Mouse (Mus musculus): ENCODE measurements around the gene Prdm11. TPM values are rescaled to one million over a fixed set of nuclear protein-coding genes. Genes with fewer than 3 reads are reported as not detected.

The Prdm11 gene
- polyA plus RNA-seq, 1 experiment from 2014 or later = 3.2 TPM

- Histone ChIP-seq H3K4me2 (no peak overlapping the region), H3K9me3 (replicated peaks) (no peaks in the 10 kb centered on the region), H3K27ac (replicated peaks) (no peak overlapping the region), H3K4me1 (no peaks in the 10 kb centered on the region), H3K4me3 (replicated peaks) (no peak overlapping the region), H3K36me3 (peaks cover 9% of the 10 kb centered on the region; the same call in 1 of the 2 replicates), H3K27me3 (replicated peaks) (no peaks in the 10 kb centered on the region), H3K9ac (replicated peaks) (no peak overlapping the region)
- ATAC-seq (ENCODE audit: low FRiP score) = no peak
- WGBS = 30% methylated on average over 4 of the region's 4 CpGs
These were observed 40.9 kb downstream of the Prdm11 start for GRCm38 (mm10) chr2:93005028-93005427.

- Histone ChIP-seq H3K4me1 (peaks cover 16% of the 10 kb centered on the region), H3K4me3 (replicated peaks) (no peak overlapping the region), H3K9ac (replicated peaks) (no peak overlapping the region), H3K27me3 (replicated peaks) (no peaks in the 10 kb centered on the region), H3K4me2 (no peak overlapping the region), H3K9me3 (replicated peaks) (no peaks in the 10 kb centered on the region), H3K27ac (replicated peaks) (no peak overlapping the region), H3K36me3 (peaks cover 23% of the 10 kb centered on the region; the same call in 1 of the 2 replicates)
- 95% methylated on average over 5 of the region's 5 CpGs for whole genome bisulfite sequencing
- ATAC-seq (ENCODE audit: low FRiP score) = no peak
These were observed 54.0 kb downstream of the Prdm11 start for GRCm38 (mm10) chr2:92991976-92992375.

- H3K9me3 ChIP-seq (replicated peaks) = no peaks in the 10 kb centered on the region
- H3K4me2 ChIP-seq = no peak overlapping the region
- 86% methylated on average over 9 of the region's 9 CpGs for WGBS
- ATAC-seq (ENCODE audit: low FRiP score) = no peak
- no peak overlapping the region for H3K27ac ChIP-seq (replicated peaks)
- peaks cover 16% of the 10 kb centered on the region for H3K4me1 ChIP-seq
- no peak overlapping the region for H3K9ac ChIP-seq (replicated peaks)
- no peak overlapping the region for H3K4me3 ChIP-seq (replicated peaks)
- H3K27me3 ChIP-seq (replicated peaks) = no peaks in the 10 kb centered on the region
- H3K36me3 ChIP-seq = peaks cover 29% of the 10 kb centered on the region; the same call in 1 of the 2 replicates
These were observed 56.4 kb downstream of the Prdm11 start for GRCm38 (mm10) chr2:92989593-92989992.

- H3K27me3 ChIP-seq (replicated peaks) = no peaks in the 10 kb centered on the region
- H3K9ac ChIP-seq (replicated peaks) = no peak overlapping the region
- H3K36me3 ChIP-seq = peaks cover 29% of the 10 kb centered on the region
- peak overlapping the region; percentile 58 for H3K27ac ChIP-seq (replicated peaks)
- peaks cover 16% of the 10 kb centered on the region for H3K4me1 ChIP-seq
- no peaks in the 10 kb centered on the region for H3K9me3 ChIP-seq (replicated peaks)
- H3K4me3 ChIP-seq (replicated peaks) = no peak overlapping the region
- WGBS = 19% methylated on average over 19 of the region's 19 CpGs
- peak; percentile 81 for ATAC-seq (ENCODE audit: low FRiP score)
- peak overlapping the region; percentile 11 for H3K4me2 ChIP-seq
These were observed 57.9 kb downstream of the Prdm11 start for GRCm38 (mm10) chr2:92987901-92988631.

- no peak overlapping the region for H3K4me3 ChIP-seq (replicated peaks)
- 93% methylated on average over 7 of the region's 7 CpGs for WGBS
- H3K9me3 ChIP-seq (replicated peaks) = no peaks in the 10 kb centered on the region
- peaks cover 16% of the 10 kb centered on the region for H3K4me1 ChIP-seq
- no peak for ATAC-seq (ENCODE audit: low FRiP score)
- no peak overlapping the region for H3K9ac ChIP-seq (replicated peaks)
- no peak overlapping the region for H3K4me2 ChIP-seq
- H3K27ac ChIP-seq (replicated peaks) = no peak overlapping the region
- H3K27me3 ChIP-seq (replicated peaks) = no peaks in the 10 kb centered on the region
- peaks cover 21% of the 10 kb centered on the region for H3K36me3 ChIP-seq
These were observed 58.8 kb downstream of the Prdm11 start for GRCm38 (mm10) chr2:92987108-92987618.

GRCm38 (mm10) chr2:92985600-92985999, 60.4 kb downstream of the Prdm11 start:
- Histone ChIP-seq H3K27me3 (replicated peaks) (no peaks in the 10 kb centered on the region), H3K27ac (replicated peaks) (no peak overlapping the region), H3K9ac (replicated peaks) (no peak overlapping the region), H3K4me2 (no peak overlapping the region), H3K4me3 (replicated peaks) (no peak overlapping the region), H3K4me1 (peaks cover 16% of the 10 kb centered on the region), H3K9me3 (replicated peaks) (no peaks in the 10 kb centered on the region), H3K36me3 (peaks cover 12% of the 10 kb centered on the region)
- WGBS = 68% methylated on average over 7 of the region's 7 CpGs
- no peak for ATAC-seq (ENCODE audit: low FRiP score)

- H3K9ac ChIP-seq (replicated peaks) = no peak overlapping the region
- H3K4me1 ChIP-seq = peaks cover 16% of the 10 kb centered on the region
- H3K36me3 ChIP-seq = peaks cover 14% of the 10 kb centered on the region
- ATAC-seq (ENCODE audit: low FRiP score) = no peak
- WGBS = 100% methylated on average over 2 of the region's 2 CpGs
- H3K4me3 ChIP-seq (replicated peaks) = no peak overlapping the region
- no peak overlapping the region for H3K4me2 ChIP-seq
- no peak overlapping the region for H3K27ac ChIP-seq (replicated peaks)
- H3K9me3 ChIP-seq (replicated peaks) = no peaks in the 10 kb centered on the region
- H3K27me3 ChIP-seq (replicated peaks) = no peaks in the 10 kb centered on the region
These were observed 60.8 kb downstream of the Prdm11 start for GRCm38 (mm10) chr2:92985171-92985570.

GRCm38 (mm10) chr2:92984321-92985108, 61.5 kb downstream of the Prdm11 start:
- Histone ChIP-seq H3K9me3 (replicated peaks) (no peaks in the 10 kb centered on the region), H3K9ac (replicated peaks) (no peak overlapping the region), H3K27ac (replicated peaks) (no peak overlapping the region), H3K36me3 (peaks cover 20% of the 10 kb centered on the region), H3K4me2 (no peak overlapping the region), H3K4me1 (peaks cover 16% of the 10 kb centered on the region), H3K4me3 (replicated peaks) (no peak overlapping the region), H3K27me3 (replicated peaks) (no peaks in the 10 kb centered on the region)
- WGBS = 86% methylated on average over 7 of the region's 7 CpGs
- ATAC-seq (ENCODE audit: low FRiP score) = no peak

- no peak overlapping the region for H3K4me3 ChIP-seq (replicated peaks)
- no peak overlapping the region for H3K4me2 ChIP-seq
- no peak for ATAC-seq (ENCODE audit: low FRiP score)
- H3K27me3 ChIP-seq (replicated peaks) = no peaks in the 10 kb centered on the region
- peaks cover 24% of the 10 kb centered on the region for H3K36me3 ChIP-seq
- H3K9me3 ChIP-seq (replicated peaks) = no peaks in the 10 kb centered on the region
- H3K27ac ChIP-seq (replicated peaks) = no peak overlapping the region
- no peak overlapping the region for H3K9ac ChIP-seq (replicated peaks)
- 90% methylated on average over 4 of the region's 4 CpGs for WGBS
- peaks cover 5% of the 10 kb centered on the region for H3K4me1 ChIP-seq
These were observed 62.7 kb downstream of the Prdm11 start for GRCm38 (mm10) chr2:92983273-92983620.

GRCm38 (mm10) chr2:92982591-92983272, 63.2 kb downstream of the Prdm11 start:
- Histone ChIP-seq H3K27ac (replicated peaks) (no peak overlapping the region), H3K4me1 (peaks cover under 1% of the 10 kb centered on the region; the same call in 1 of the 2 replicates), H3K9ac (replicated peaks) (no peak overlapping the region), H3K27me3 (replicated peaks) (no peaks in the 10 kb centered on the region), H3K4me3 (replicated peaks) (no peak overlapping the region), H3K4me2 (no peak overlapping the region), H3K36me3 (peaks cover 24% of the 10 kb centered on the region), H3K9me3 (replicated peaks) (no peaks in the 10 kb centered on the region)
- 83% methylated on average over 8 of the region's 8 CpGs for WGBS
- ATAC-seq (ENCODE audit: low FRiP score) = no peak

- 91% methylated on average over 10 of the region's 10 CpGs for WGBS
- ATAC-seq (ENCODE audit: low FRiP score) = no peak
- H3K27me3 ChIP-seq (replicated peaks) = no peaks in the 10 kb centered on the region
- peaks cover 24% of the 10 kb centered on the region for H3K36me3 ChIP-seq
- no peaks in the 10 kb centered on the region for H3K4me1 ChIP-seq
- no peak overlapping the region for H3K4me2 ChIP-seq
- no peak overlapping the region for H3K9ac ChIP-seq (replicated peaks)
- H3K27ac ChIP-seq (replicated peaks) = no peak overlapping the region
- H3K4me3 ChIP-seq (replicated peaks) = no peak overlapping the region
- H3K9me3 ChIP-seq (replicated peaks) = no peaks in the 10 kb centered on the region
These were observed 65.8 kb downstream of the Prdm11 start for GRCm38 (mm10) chr2:92980165-92980564.

All from neural tube, embryonic 15.5 days (tissue).